Mouse (Mus musculus) heart, adult 2 months (tissue): ENCODE data around the gene Hist1h2bh.
"Not testable (repeated sequence)": the region's sequence is repeated elsewhere in the genome, so short reads cannot be mapped to it uniquely, and the experiment has no call there.

Experiments used
- CTCF ChIP-seq: fragments of 200-600 bp; IDR thresholded peaks from 2 replicates; pipeline ENCODE4 v1.8.1; 2022; ENCODE audit warnings: antibody characterized with exemption, mild to moderate bottlenecking, moderate library complexity
- POLR2A ChIP-seq: fragments of 200-500 bp; IDR thresholded peaks from 2 replicates; pipeline ENCODE4 v1.6.1; 2011; ENCODE audit warnings: mild to moderate bottlenecking, low read depth, low read length, control low read depth; ENCODE audit not compliant: insufficient read depth

DNA sequence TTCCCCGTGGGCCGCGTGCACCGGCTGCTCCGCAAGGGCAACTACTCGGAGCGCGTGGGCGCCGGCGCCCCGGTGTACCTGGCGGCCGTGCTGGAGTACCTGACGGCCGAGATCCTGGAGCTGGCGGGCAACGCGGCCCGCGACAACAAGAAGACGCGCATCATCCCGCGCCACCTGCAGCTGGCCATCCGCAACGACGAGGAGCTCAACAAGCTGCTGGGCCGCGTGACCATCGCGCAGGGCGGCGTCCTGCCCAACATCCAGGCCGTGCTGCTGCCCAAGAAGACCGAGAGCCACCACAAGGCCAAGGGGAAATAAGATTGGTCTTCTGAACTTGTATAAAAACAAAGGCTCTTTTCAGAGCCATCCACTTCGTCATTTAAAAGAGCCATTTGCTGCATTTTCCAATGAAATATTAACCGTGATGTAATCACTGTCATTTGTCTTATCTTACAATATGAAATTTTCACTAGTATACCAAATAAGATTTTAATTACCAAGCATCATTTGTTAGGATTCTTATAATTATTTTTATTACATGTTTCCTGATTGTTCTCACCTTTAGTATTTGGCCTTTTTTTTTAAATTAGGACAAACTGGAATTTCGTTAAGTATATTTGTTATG is 31.5 kb upstream of the Hist1h2bh start:
- not testable (repeated sequence) for TF ChIP-seq CTCF, POLR2A
